ENCODE assay signal across 8 mouse cellular contexts in genomic region chr17:89654089-89654813, GRCm38 (mm10).
A peak's percentile ranks its signal among the peaks of the same experiment; 100 is the strongest.
DNase-seq lines count a peak whose midpoint lies in the region.

No protein-coding gene starts in this region.

- peak; percentile 3 to 6 for DNase-seq in urinary bladder, postnatal 36 days (ENCODE audit: low spot score in 2 of 2)
- DNase-seq in urinary bladder, adult 2 months (ENCODE audit: low spot score) = no peak
- peak; percentile 97 for DNase-seq in cerebellum, adult 9-10 months
- peak; percentile 43 to 74 for DNase-seq in frontal cortex, postnatal 10 days (ENCODE audit: low spot score in 2 of 2)
- DNase-seq in kidney, postnatal 10 days = peak; percentile 29
- DNase-seq in lung, postnatal 10 days = peak; percentile 32
- peak; percentile 70 to 85 for DNase-seq in right cerebral cortex, postnatal 36 days (ENCODE audit: low spot score in 2 of 2)
- DNase-seq in testis, postnatal 14 days (ENCODE audit: low spot score) = no peak

Comparison
In these comparisons a context has a peak if more than half of its experiments do, and no peak if none do; other contexts are left out.
1. DNase-seq: peak in urinary bladder, postnatal 36 days (2 of 2), cerebellum, adult 9-10 months (single experiment), frontal cortex, postnatal 10 days (2 of 2), kidney, postnatal 10 days (single experiment), lung, postnatal 10 days (single experiment) and right cerebral cortex, postnatal 36 days (2 of 2); none in urinary bladder, adult 2 months (single experiment) and testis, postnatal 14 days (single experiment).